Mouse (Mus musculus) embryonic fibroblast, embryonic 13.5 days (primary cell): ENCODE results near the gene Mapkap1. TPM values are rescaled to one million over a fixed set of nuclear protein-coding genes. Genes with fewer than 3 reads are reported as not detected.

Source experiments
- H3K27ac ChIP-seq: 2 replicates; pipeline ENCODE4 v1.5.1; 2012; ENCODE audit warnings: low read length, control low read depth, inconsistent platforms; ENCODE audit not compliant: insufficient read depth
- H3K4me1 ChIP-seq: 2 replicates; pipeline ENCODE4 v1.6.1; 2011; ENCODE audit warnings: low read length; ENCODE audit not compliant: control insufficient read depth, insufficient read depth
- H3K4me3 ChIP-seq: 2 replicates; pipeline ENCODE4 v1.5.1; 2011; ENCODE audit warnings: mild to moderate bottlenecking, control low read depth, low read length; ENCODE audit not compliant: insufficient read depth
- CTCF ChIP-seq: IDR thresholded peaks from 2 replicates; pipeline ENCODE4 v1.5.1; 2011; ENCODE audit warnings: mild to moderate bottlenecking, control low read depth, low read length, moderate library complexity, borderline replicate concordance; ENCODE audit not compliant: insufficient read depth
- POLR2A ChIP-seq: IDR thresholded peaks from 2 replicates; pipeline ENCODE4 v1.6.1; 2011; ENCODE audit warnings: low read depth, mild to moderate bottlenecking, control low read depth, low read length, moderate library complexity
- polyA plus RNA-seq: library from polyadenylated mRNA; stranded (reverse); fragments of >200 nt; gene quantifications from 2 replicates; pipeline ENCODE4 v1.2.4, GENCODE M21; 2011; ENCODE audit warnings: low read depth; ENCODE audit not compliant: missing spikeins, insufficient read length

Mapkap1 gene
- polyA plus RNA-seq, 1 experiment = 84.9 TPM

DNA sequence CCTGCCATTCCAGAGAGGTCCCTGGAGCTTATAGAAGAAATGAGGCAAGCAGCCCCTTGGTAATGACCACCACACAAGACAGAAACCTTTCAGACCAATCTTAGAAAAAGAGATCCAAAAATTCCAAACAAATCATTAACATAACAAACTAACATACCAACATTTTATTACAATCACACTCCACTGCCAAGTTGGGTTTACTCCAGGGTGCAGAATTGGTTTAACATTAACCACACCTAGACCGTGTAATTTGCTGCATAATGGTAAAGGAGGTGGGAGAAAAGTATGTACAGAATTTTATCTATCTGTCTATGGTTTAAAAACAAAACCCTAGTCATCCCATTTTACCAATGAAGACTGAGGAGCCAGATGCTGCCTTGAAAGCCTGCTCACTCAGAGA is 160.0 kb downstream of the Mapkap1 start:
- H3K27ac ChIP-seq = no peak overlapping the region; the same call in 1 of the 2 replicates
- no peaks in the 10 kb centered on the region for H3K4me1 ChIP-seq
- no peak overlapping the region for H3K4me3 ChIP-seq
- TF ChIP-seq CTCF (no peak), POLR2A (no peak)

DNA sequence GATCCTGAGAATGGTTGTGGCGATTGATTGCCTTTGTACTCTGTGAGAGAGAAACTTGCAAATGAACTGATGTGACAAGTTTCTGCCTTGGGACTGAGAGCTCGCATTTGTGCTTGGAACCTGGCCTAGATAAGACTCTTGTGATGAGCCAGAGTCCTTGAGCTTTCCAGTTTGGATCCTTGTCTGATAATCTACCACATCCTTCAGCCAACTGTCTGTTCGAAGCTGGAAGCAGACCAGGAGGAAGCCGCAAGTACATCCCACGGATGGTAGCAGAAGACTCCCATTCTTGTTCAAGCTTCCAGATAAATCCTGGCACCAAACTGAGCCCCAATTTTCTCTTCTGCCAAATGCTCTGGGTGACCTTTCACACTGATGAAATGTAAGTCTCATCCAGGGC is 162.6 kb downstream of the Mapkap1 start:
- Histone ChIP-seq H3K4me3 (no peak overlapping the region), H3K4me1 (no peaks in the 10 kb centered on the region), H3K27ac (no peak overlapping the region)
- TF ChIP-seq POLR2A (no peak), CTCF (no peak)

DNA sequence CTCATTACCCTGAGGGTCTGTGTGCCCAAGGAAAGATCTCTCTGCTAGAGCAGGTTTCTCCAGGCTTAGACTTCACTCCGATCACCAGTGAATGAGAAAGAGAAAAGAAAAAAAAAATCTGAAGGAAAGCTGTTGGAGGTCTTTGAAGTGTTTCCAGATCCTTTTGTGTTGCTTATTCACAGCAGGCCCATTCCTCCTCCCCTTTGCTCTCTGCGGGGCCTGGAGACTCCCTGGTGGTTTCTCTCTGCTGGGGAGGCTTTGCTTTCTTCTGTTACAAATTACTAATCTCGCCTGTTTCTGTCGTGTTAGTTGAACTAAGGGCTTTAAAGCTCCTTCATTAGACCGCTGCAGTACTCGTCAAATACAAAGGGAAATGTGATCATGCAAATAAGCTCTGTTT is 163.8 kb downstream of the Mapkap1 start:
- no peak overlapping the region for H3K27ac ChIP-seq
- TF ChIP-seq POLR2A (no peak), CTCF (no peak)
- H3K4me1 ChIP-seq = no peaks in the 10 kb centered on the region
- H3K4me3 ChIP-seq = no peak overlapping the region

DNA sequence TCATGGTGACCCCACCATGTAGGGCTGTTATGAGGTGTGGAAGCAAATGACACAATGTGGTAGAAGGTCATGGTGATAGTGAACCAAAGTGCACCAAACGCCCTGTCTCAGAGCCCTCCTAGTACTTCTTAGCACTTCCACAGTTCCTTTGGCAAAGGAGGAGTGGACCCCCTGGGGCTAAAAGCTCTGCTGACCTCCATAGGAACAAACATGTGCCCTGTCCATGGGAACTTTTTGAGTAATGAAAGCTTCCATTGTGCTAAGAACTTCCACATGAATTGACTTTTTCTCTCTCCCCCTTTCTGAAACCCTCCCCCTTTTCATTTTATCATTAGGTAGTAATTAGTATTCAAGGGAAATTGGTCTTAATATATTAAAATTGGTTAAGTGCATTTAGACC is 164.5 kb downstream of the Mapkap1 start:
- Histone ChIP-seq H3K4me1 (no peaks in the 10 kb centered on the region), H3K4me3 (no peak overlapping the region), H3K27ac (no peak overlapping the region)
- TF ChIP-seq CTCF (no peak), POLR2A (no peak)

DNA sequence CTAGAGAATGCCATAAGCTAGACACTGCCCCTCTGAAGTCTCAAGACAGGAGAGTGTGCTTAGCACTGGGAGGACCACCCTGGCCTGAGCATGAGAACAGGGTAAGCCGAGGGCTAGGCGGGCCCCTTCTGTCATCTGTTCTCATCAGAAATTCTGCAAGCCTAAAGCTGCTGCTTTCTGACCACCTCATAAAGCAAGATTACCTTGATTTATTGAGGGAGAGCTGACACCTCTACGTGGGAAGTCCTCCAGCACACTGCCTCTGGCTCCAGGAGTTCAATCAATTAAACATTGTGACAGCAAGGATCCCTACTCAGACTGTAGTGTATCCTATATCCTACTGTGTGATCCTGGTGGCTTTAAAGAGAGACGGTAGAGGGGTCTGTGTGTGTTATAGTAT is 166.5 kb downstream of the Mapkap1 start:
- no peak overlapping the region for H3K4me3 ChIP-seq
- no peak overlapping the region for H3K27ac ChIP-seq
- no peaks in the 10 kb centered on the region for H3K4me1 ChIP-seq
- no peak for TF ChIP-seq CTCF
- TF ChIP-seq POLR2A = no peak

DNA sequence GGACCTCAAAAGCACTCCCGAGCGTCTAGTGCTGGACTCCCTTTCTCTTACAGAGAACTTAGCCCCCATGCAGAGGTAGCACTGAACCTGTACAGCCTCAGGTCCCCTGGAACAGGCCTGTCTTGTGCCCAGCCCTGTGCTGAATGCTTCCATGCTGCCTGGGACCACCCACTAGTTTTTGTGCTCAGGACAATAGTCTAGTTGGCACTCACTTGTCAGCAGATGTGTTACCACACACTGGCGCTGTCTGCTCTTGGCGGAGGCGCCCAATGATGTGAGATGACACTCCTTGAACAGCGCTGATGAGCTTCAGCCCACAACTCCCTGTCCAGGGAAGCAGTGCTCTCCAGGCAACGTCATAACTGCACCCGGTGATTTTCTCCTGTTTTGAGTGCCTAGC is 182.0 kb downstream of the Mapkap1 start:
- no peaks in the 10 kb centered on the region for H3K4me1 ChIP-seq
- TF ChIP-seq CTCF (no peak), POLR2A (no peak)
- no peak overlapping the region for H3K4me3 ChIP-seq
- H3K27ac ChIP-seq = no peak overlapping the region

DNA sequence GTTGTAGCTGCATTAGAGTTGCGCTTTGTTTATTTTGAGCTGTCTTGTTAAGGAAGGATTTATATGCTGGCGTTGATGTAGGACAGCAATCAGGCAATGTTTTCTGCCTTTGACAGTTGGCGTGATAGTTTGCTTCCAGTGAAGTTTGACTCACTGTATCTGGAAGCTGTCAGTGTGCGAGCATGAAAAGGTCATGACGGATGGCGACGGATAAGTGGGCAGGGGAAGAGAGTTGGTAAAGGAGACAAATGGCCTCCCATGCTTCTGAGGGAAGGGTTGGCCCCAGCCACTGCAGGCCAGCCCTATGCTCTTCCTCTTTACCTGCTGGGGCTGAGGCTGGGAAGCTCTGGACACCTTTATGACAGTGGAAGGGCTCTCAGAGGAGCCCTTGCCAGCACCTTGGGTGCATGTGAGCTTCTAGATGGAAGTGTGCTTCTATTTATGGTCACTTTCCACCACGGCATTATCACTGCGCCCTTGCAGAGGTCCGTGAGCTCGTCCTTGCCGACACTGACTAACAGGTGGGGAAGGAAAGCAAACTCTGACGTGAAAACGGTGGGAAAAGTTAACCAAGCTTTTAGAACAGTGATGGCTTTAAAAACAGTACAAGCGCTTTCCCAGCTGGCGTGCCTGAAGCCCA is 185.3 kb downstream of the Mapkap1 start:
- TF ChIP-seq POLR2A = no peak
- TF ChIP-seq CTCF = no peak
- H3K4me3 ChIP-seq = no peak overlapping the region
- H3K27ac ChIP-seq = no peak overlapping the region
- H3K4me1 ChIP-seq = no peaks in the 10 kb centered on the region

DNA sequence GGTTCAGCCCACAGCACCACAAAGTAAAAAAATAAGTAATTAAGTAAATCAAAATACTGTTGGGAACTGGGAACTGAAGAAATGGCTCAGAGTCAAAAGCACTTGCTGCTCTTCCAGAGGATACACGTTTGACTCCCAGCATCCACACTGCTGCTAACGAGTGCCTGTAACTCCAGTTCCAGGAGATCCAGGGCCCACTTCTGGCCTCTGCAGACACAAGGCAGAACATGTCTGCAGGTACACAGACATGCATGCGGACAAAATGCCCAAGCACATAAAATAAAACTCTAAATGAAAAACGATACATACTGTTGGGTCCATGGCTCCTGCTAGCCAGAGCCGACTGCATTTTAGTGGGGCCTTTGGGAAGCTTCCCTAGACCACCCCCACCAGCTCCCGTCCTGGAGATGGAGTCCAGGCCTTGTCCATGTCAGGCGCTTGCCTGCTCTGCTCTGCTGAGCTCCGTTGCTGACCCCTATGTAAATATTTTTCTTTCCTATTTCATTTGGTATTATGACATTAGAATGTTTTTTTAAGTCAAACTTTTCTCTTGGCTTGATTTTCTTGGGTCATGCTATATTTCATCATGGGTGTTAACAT is 185.9 kb downstream of the Mapkap1 start:
- Histone ChIP-seq H3K4me1 (no peaks in the 10 kb centered on the region), H3K4me3 (no peak overlapping the region), H3K27ac (no peak overlapping the region)
- TF ChIP-seq CTCF (no peak), POLR2A (no peak)

DNA sequence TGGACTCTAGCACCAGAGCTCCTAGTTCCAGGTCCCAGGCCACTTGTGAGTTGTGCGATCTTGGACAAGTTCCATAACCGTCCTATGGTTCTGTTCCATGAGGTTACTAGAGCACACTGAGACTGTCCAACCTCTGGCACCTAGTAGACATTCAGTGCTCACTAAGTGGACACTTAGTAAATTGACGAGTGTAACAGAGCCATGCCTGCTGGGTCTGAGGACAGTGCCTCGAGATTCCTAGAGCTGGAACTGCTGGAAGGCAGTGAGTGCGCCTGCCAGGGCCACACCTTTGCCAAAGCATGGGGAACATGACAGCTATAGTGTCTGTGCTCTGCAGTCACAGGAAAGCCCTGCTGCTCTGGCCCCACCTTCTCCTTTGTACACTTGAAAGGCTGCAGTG is 187.4 kb downstream of the Mapkap1 start:
- Histone ChIP-seq H3K4me1 (no peaks in the 10 kb centered on the region), H3K4me3 (no peak overlapping the region), H3K27ac (no peak overlapping the region)
- TF ChIP-seq CTCF (no peak), POLR2A (no peak)

DNA sequence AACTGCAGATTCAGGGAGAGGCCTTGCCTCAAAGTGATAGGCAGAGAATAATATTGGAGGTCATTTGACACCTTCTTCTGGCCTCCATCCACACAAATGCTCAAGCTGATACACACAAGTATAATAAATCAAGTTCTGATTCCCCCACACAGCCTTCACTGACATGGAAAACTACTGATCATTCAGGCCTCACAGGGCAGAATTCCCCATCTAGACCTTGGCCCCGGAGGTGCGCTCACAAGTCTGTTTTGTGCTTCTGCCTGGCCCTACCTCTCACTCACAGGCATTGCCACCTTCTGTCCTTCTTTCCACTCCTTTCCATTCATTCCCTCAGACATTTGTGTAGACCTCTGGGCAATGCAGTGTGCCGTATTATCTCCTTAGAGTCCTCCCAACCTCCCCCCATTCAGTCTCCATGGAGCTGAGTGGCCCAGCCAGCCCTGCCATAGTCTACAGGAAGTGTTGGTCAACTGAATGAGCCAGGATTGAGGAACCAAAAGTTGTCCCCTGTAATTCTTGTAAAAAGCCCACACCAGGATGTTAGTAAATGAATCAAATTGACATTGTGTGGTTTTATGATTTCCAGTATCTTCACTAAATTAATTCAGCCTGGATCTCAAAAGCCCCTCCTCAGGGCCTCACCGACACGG is 193.2 kb downstream of the Mapkap1 start:
- Histone ChIP-seq H3K4me3 (no peak overlapping the region), H3K4me1 (peaks cover 5% of the 10 kb centered on the region; the same call in 1 of the 2 replicates), H3K27ac (no peak overlapping the region)
- TF ChIP-seq POLR2A = no peak
- no peak for TF ChIP-seq CTCF
